Mouse (Mus musculus): Measurements from ENCODE around the gene Gm37240. TPM values are rescaled to one million over a fixed set of nuclear protein-coding genes. Genes with fewer than 3 reads are reported as not detected.

Gm37240 gene
- total RNA-seq, 1 experiment from 2014 or later = 4.2 TPM

DNA sequence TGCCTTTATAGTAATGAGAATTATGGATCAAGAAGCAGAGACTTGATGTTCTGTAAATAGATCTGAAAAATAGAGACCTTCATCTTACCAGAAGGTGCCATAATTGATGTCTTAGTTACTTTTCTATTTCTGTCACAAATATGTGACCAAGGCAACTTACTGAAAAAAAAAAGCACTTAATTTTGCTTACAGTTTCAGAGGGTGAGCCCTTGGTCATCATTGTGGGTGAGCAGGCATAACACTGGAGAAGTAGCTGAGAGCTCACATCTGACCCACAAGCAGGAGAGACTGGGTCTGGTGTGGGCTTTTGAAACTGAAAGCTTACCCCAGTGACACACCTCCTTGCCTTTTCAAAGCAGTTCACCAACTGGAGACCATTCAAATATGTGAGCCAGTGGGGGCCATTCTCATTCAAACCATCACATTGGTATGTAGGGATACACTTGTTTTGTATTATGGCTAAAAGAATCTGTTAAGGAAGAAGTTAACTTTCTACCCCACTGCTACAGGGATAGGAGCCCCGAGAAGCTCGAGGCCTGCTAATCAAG, 1066.6 kb downstream of the Gm37240 start:
- no peak for DNase-seq

GRCm38 (mm10) chr3:84816951-84817350, 1070.4 kb downstream of the Gm37240 start:
- no peak for DNase-seq

DNA sequence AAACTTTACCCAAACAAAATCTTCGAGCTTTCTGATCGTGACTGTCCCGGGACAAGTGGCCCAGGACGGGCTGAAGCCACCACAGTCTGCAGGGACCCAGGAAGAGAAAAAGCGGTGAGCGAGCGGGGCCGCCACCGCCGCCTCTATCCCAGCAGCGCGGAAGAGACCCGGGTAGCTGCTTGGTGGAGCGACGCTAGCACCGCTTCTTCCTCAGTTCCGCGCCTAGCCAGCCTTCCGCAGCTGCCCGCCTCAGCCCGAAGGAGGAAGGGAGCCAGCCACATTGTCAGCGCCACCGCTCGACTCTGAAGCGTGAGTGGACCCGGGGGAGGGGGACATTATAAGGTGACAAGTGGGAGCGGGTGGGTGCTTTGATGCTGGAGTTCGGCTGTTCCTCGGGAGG, 1071.9 kb downstream of the Gm37240 start:
- peak; percentile 68 for DNase-seq

DNA sequence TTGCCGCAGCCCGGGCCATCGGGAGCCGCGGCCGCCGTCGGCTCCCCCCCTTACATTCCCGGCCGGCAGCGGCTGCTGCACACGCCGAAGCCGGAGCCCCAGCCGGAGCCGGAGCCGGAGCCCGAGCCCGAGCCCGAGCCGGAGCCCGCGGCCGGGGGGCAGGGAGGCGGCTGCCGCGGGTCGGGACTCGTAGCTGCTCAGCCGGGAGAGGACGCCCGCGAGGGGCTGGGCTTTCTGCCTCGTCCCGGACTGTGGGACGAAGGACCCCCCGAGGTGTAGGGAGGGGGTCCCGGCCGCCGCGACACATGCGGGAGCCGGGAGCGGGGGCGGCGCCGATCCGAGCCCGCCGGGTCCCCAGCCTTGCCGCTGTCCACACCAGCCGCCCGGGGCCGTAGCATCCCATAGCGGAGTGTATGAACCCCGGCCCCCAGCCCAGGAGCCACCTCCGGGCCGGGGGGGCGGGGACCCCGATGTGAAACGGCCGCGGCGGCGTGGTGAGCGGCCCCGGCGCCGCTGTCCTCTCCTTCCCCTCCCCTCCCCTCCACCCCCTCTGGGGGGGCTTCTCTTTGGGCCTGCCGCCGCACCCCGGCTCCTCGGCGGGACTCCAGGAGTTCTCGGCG, 1072.4 kb downstream of the Gm37240 start, which contains the start of gene Fbxw7:
TSS of gene Fbxw7 (plus strand) at position 507 of the 620 bp plus-strand sequence.
- DNase-seq = peak; percentile 46

- peak; percentile 100 for DNase-seq
Observed at GRCm38 (mm10) chr3:84814157-84814761, 1073.1 kb downstream of the Gm37240 start.

GRCm38 (mm10) chr3:84813436-84814156, 1073.7 kb downstream of the Gm37240 start:
- DNase-seq = no peak

- DNase-seq = no peak
Observed at GRCm38 (mm10) chr3:84810803-84811202, 1076.5 kb downstream of the Gm37240 start.

GRCm38 (mm10) chr3:84808906-84809305, 1078.4 kb downstream of the Gm37240 start:
- DNase-seq = no peak

DNA sequence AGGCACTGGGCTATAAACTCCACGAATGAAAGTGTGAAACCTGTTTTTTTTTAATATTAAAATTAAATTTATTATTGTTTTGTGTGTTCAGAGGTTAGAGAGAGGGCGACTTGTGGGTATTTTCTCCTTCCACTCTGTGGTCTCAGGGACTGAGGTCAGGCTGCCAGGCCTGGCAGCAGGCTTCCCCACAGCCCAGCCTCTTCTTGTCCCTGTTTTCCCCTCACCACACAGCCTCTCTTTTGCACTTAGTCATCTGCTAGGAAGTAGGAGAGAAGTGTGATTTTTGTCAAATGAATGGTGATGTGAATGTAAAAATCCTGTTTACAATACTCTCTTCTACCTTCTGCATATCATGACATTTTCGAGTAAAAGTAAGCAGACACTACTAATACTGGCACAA, 1079.5 kb downstream of the Gm37240 start:
- no peak for DNase-seq

GRCm38 (mm10) chr3:84806206-84806605, 1081.1 kb downstream of the Gm37240 start:
- no peak for DNase-seq

- no peak for DNase-seq
Observed at GRCm38 (mm10) chr3:84804036-84804435, 1083.3 kb downstream of the Gm37240 start.

- no peak for DNase-seq
Observed at GRCm38 (mm10) chr3:84787914-84788313, 1099.4 kb downstream of the Gm37240 start.

DNA sequence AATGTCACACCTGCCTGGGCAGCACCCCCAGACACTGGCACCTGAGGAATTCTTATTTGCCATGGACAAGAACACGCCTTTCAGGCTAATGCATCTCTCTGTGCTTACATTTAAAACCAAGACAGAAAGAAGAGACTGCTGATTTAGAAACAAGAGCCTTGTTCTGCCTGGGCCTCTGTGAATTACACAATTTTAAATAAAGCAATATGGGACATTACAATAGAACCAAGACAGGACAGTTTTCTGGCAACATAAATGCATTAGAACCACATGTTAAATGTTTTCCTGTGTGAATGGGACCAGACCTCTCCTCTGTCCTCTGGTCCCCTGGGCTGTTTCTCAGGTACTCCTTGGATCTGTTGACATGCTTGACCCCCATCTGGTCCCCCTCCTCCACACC, 1111.2 kb downstream of the Gm37240 start:
- no peak for DNase-seq

- no peak for DNase-seq
Observed at GRCm38 (mm10) chr3:84775577-84775976, 1111.7 kb downstream of the Gm37240 start.

DNA sequence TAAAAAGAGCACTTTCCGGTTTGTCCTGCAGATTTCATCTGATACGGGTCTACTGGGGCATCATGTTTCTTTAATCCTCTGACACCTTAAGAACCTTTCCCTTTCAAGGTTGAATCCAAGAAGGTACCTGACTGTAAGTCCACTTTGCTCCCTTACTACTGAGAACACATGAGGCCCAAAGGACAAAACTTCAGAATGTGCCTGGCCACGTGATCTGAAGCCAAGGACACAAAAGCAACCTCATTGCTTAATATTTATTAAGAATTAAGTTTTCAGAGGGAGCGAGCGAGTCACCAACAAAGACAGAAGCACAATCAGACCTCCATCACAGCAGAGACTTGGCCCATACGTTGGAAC, 1112.3 kb downstream of the Gm37240 start:
- DNase-seq = no peak

- DNase-seq = no peak
Observed at GRCm38 (mm10) chr3:84774246-84775066, 1112.9 kb downstream of the Gm37240 start.

- no peak for DNase-seq
Observed at GRCm38 (mm10) chr3:84771980-84772379, 1115.3 kb downstream of the Gm37240 start.

GRCm38 (mm10) chr3:84770518-84770917, 1116.8 kb downstream of the Gm37240 start:
- DNase-seq = no peak

DNA sequence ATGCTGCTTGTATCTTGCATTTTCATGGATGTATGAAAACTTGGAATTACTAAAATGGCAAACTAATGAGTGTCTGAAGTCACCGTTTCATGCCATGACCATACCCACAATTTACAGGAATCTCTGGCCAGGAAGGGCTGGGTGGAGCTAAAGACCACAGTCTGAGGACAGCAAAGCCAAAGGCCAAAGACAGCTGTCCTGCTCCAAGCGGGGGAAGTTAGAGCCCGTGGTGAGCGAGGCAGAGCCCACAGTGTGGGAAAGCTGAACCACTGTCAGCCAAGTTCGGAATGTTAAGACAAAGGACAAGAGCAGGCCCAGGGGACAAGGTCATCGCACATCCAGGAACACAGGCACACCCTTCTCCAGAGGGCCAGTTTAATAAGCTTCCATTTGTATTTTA, 1117.9 kb downstream of the Gm37240 start:
- DNase-seq = no peak

- no peak for DNase-seq
Observed at GRCm38 (mm10) chr3:84768940-84769339, 1118.4 kb downstream of the Gm37240 start.

- no peak for DNase-seq
Observed at GRCm38 (mm10) chr3:84753816-84754215, 1133.5 kb downstream of the Gm37240 start.

GRCm38 (mm10) chr3:84749222-84749621, 1138.1 kb downstream of the Gm37240 start:
- no peak for DNase-seq

Data from adrenal gland, postnatal 14 days (tissue).